In genomic region chr13:73603522-73604155, GRCm38 (mm10) we compare ENCODE assay signal across 8 mouse cellular contexts. TPM values are rescaled to one million over a fixed set of nuclear protein-coding genes. Genes with fewer than 3 reads are reported as not detected.
DNase-seq lines count a peak whose midpoint lies in the region; ATAC-seq and TF ChIP-seq lines count a peak whose summit lies in the region.

Gene Clptm1l, plus strand, starts transcription at chr13:73604006.

- intact Hi-C loops in heart, postnatal 36 days (cut with DNase I) = loop anchor here (2.0 to 5.0 kb wide), 2 partner anchors 176 to 275 kb away; partner anchors contain the start of genes Mrpl36 and Ndufs6

- no peak for TF ChIP-seq CTCF in G1E (IDR thresholded peaks at IDR 0.05; ENCODE audit: low read depth, low read length)
- TF ChIP-seq CTCF in layer of hippocampus, adult 2 months (conservative IDR thresholded peaks at IDR 0.05) = no peak
- TF ChIP-seq CTCF in lung, embryonic 14.5 days (IDR thresholded peaks at IDR 0.05; ENCODE audit: low read depth) = no peak
- TF ChIP-seq CTCF in olfactory bulb, adult 2 months (IDR thresholded peaks at IDR 0.05; ENCODE audit: insufficient read depth, low read depth, low read length) = no peak
- peak; percentile 54; the same call in 1 of the 2 replicates for TF ChIP-seq CTCF in thymus, adult 2 months (IDR thresholded peaks at IDR 0.05; ENCODE audit: borderline replicate concordance, control insufficient read depth, extremely low read depth, insufficient read depth, low read length, poor library complexity)

- peaks cover 39% of the 10 kb centered on the region for H3K36me3 ChIP-seq in G1E (replicated peaks)
- H3K36me3 ChIP-seq in forebrain, embryonic 16.5 days (ENCODE audit: control insufficient read depth, insufficient read depth) = peaks cover 17% of the 10 kb centered on the region
- H3K36me3 ChIP-seq in lung, embryonic 14.5 days (ENCODE audit: insufficient read depth) = peaks cover 29% of the 10 kb centered on the region
- peaks cover 14% of the 10 kb centered on the region; the same call in 1 of the 2 replicates for H3K36me3 ChIP-seq in thymus, adult 2 months (ENCODE audit: control insufficient read depth, insufficient read depth, low read length)

- peak; percentile 82 for TF ChIP-seq POLR2A in olfactory bulb, adult 2 months (IDR thresholded peaks at IDR 0.05; ENCODE audit: insufficient read depth, low read depth, low read length)
- TF ChIP-seq POLR2A in thymus, adult 2 months (IDR thresholded peaks at IDR 0.05; ENCODE audit: control insufficient read depth, extremely low read depth, insufficient read depth, low read length, poor library complexity) = peak; percentile 78

- H3K4me3 ChIP-seq in G1E (ENCODE audit: low read depth, low read length) = peak within 1 kb of the TSS; percentile 98
- peak within 1 kb of the TSS; percentile 93 for H3K4me3 ChIP-seq in forebrain, embryonic 16.5 days (replicated peaks; ENCODE audit: low read length)
- peak within 1 kb of the TSS; percentile 93 for H3K4me3 ChIP-seq in layer of hippocampus, adult 2 months
- H3K4me3 ChIP-seq in lung, embryonic 14.5 days (ENCODE audit: low read depth, low read length) = peak within 1 kb of the TSS; percentile 81
- peak within 1 kb of the TSS; percentile 55 for H3K4me3 ChIP-seq in olfactory bulb, adult 2 months (ENCODE audit: insufficient read depth, low read depth, low read length)
- peak within 1 kb of the TSS; percentile 76 for H3K4me3 ChIP-seq in thymus, adult 2 months (ENCODE audit: control insufficient read depth, insufficient read depth, low read length)

- H3K27ac ChIP-seq in forebrain, embryonic 16.5 days (ENCODE audit: low read length) = peak within 1 kb of the TSS; percentile 66; the same call in 1 of the 2 replicates
- peak within 1 kb of the TSS; percentile 89 for H3K27ac ChIP-seq in layer of hippocampus, adult 2 months
- H3K27ac ChIP-seq in lung, embryonic 14.5 days (ENCODE audit: low read depth) = peak within 1 kb of the TSS; percentile 76
- peak within 1 kb of the TSS; percentile 69; the same call in 1 of the 2 replicates for H3K27ac ChIP-seq in olfactory bulb, adult 2 months (ENCODE audit: insufficient read depth, low read depth, low read length)
- peak within 1 kb of the TSS; percentile 7; the same call in 1 of the 2 replicates for H3K27ac ChIP-seq in thymus, adult 2 months (ENCODE audit: control insufficient read depth, insufficient read depth, low read length)

- WGBS in forebrain, embryonic 16.5 days = under 1% methylated on average over 52 of the region's 53 CpGs
- under 1% methylated on average over 53 of the region's 53 CpGs for WGBS in lung, embryonic 14.5 days
- WGBS in olfactory bulb, adult 2 months = under 1% methylated on average over 53 of the region's 53 CpGs
- whole genome bisulfite sequencing in thymus, adult 2 months = under 1% methylated on average over 52 of the region's 53 CpGs

- peaks cover 5% of the 10 kb centered on the region for H3K27me3 ChIP-seq in G1E (ENCODE audit: insufficient read depth, low read length)
- no peaks in the 10 kb centered on the region for H3K27me3 ChIP-seq in forebrain, embryonic 16.5 days (replicated peaks; ENCODE audit: control insufficient read depth, insufficient read depth, low read length)
- no peaks in the 10 kb centered on the region for H3K27me3 ChIP-seq in lung, embryonic 14.5 days (ENCODE audit: insufficient read depth, low read length)
- no peaks in the 10 kb centered on the region for H3K27me3 ChIP-seq in thymus, adult 2 months (ENCODE audit: control insufficient read depth, insufficient read depth, low read length)

- H3K4me2 ChIP-seq in forebrain, embryonic 16.5 days (ENCODE audit: low read length) = peak within 1 kb of the TSS; percentile 97
- H3K4me2 ChIP-seq in lung, embryonic 14.5 days = peak within 1 kb of the TSS; percentile 90

- peak within 1 kb of the TSS; percentile 87 for H3K9ac ChIP-seq in forebrain, embryonic 16.5 days (replicated peaks; ENCODE audit: low read depth, low read length)
- peak within 1 kb of the TSS; percentile 86 for H3K9ac ChIP-seq in lung, embryonic 14.5 days

- H3K4me1 ChIP-seq in G1E (ENCODE audit: insufficient read depth, low read depth, low read length) = peaks cover 23% of the 10 kb centered on the region
- peaks cover 19% of the 10 kb centered on the region for H3K4me1 ChIP-seq in forebrain, embryonic 16.5 days (replicated peaks; ENCODE audit: control insufficient read depth, insufficient read depth, low read length)
- H3K4me1 ChIP-seq in lung, embryonic 14.5 days (ENCODE audit: insufficient read depth) = peaks cover 4% of the 10 kb centered on the region; the same call in 1 of the 2 replicates
- H3K4me1 ChIP-seq in olfactory bulb, adult 2 months (ENCODE audit: control insufficient read depth, insufficient read depth, low read length) = peaks cover 4% of the 10 kb centered on the region
- H3K4me1 ChIP-seq in thymus, adult 2 months (replicated peaks; ENCODE audit: control insufficient read depth, insufficient read depth, low read length) = peaks cover 11% of the 10 kb centered on the region

- DNase-seq in G1E (ENCODE audit: low spot score) = peak; percentile 97
- peak; percentile 98 to 100 for DNase-seq in cerebellum, adult 18-20 months
- DNase-seq in heart, postnatal 36 days = peak; percentile 96 to 98
- peak; percentile 97 to 100 for DNase-seq in layer of hippocampus, adult 2 months (ENCODE audit: low spot score in 2 of 2)
- peak; percentile 98 for DNase-seq in lung, embryonic 14.5 days
- peak; percentile 97 for DNase-seq in thymus, adult 2 months

- H3K9me3 ChIP-seq in G1E (replicated peaks) = no peaks in the 10 kb centered on the region
- no peaks in the 10 kb centered on the region for H3K9me3 ChIP-seq in forebrain, embryonic 16.5 days (ENCODE audit: control insufficient read depth, low read length)
- H3K9me3 ChIP-seq in lung, embryonic 14.5 days (ENCODE audit: low read depth, low read length) = no peaks in the 10 kb centered on the region

- peak; percentile 83 for ATAC-seq in G1E (ENCODE audit: extremely low read depth, insufficient number of reproducible peaks, low FRiP score, poor library complexity, severe bottlenecking)
- ATAC-seq in forebrain, embryonic 16.5 days = peak; percentile 99
- peak; percentile 99 for ATAC-seq in lung, embryonic 14.5 days (ENCODE audit: insufficient read depth)

RNA-seq across cellular contexts. Expression of gene Clptm1l, which starts in this region (rescaled TPM):
- total RNA-seq in G1E (2014; fragmentation: Nextera tagmentation) = 119 and 137 TPM in 2 replicates
- 103 and 107 TPM in 2 replicates for total RNA-seq in G1E (2017)
- 24.2 and 34.3 TPM in 2 replicates for polyA plus RNA-seq in G1E (2012)
- polyA plus RNA-seq in forebrain, embryonic 16.5 days (2015; fragmentation: Nextera tagmentation; extraction: Ambion mirVana) = 125 and 130 TPM in 2 replicates
- total RNA-seq in heart, postnatal 36 days (2021) = 10 to 100 TPM; 56.7 to 65.2 TPM
- 100 to 1,000 TPM; 124 to 131 TPM for total RNA-seq in layer of hippocampus, adult 2 months (2021)
- polyA plus RNA-seq in lung, embryonic 14.5 days (2014; fragmentation: Nextera tagmentation; extraction: Ambion mirVana) = 124 and 128 TPM in 2 replicates
- not detected in 2 replicates for polyA plus RNA-seq in olfactory bulb, adult 2 months (2012; ENCODE audit: insufficient read depth, insufficient read length, low replicate concordance, missing spikeins)
- 157 and 194 TPM in 2 replicates for polyA plus RNA-seq in thymus, adult 2 months (2012; rRNA removed)

Comparison
In these comparisons a context has a peak if more than half of its experiments do, and no peak if none do; other contexts are left out.
1. Peak in every context shown above with its lines: DNase-seq, ATAC-seq, H3K4me3 ChIP-seq and H3K27ac ChIP-seq.
2. H3K27ac ChIP-seq: peak in every context shown above with its lines; median percentile 89 in layer of hippocampus, adult 2 months; 76 in lung, embryonic 14.5 days; 69 in olfactory bulb, adult 2 months; 66 in forebrain, embryonic 16.5 days; 7 in thymus, adult 2 months.